Comparison of ENCODE assay signal across 8 mouse cellular contexts in the genomic region with DNA sequence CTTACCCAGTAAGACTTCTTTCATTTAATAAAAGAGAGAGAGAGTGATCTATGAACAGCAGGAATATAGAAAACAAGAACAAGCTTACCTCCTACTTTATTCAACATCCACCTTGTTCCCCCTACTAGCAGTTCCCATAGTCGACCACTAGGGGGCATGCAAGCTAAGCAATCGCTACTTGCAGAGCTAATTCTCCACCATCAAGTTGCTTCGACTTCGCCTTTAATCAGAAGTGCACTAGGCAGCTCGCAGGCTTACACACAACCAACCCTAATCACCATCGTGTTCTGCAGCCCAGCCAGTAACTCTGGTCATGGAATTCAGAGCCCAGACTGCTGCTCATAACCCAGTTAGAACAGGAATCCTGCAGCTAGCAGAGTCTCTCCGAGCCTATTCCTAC. TPM values are rescaled to one million over a fixed set of nuclear protein-coding genes. Genes with fewer than 3 reads are reported as not detected.
DNase-seq lines count a peak whose midpoint lies in the region; ATAC-seq and TF ChIP-seq lines count a peak whose summit lies in the region.

No protein-coding gene starts in this region.

- no peak for ATAC-seq in forebrain, embryonic 12.5 days (ENCODE audit: low FRiP score)
- peak; percentile 74; the same call in 1 of the 2 replicates for ATAC-seq in hindbrain, postnatal 0 days
- 0 out of 2 replicates have a peak, but pooled peaks have one; percentile 27 for ATAC-seq in midbrain, postnatal 0 days (ENCODE audit: low FRiP score)

- peak; percentile 99 for TF ChIP-seq CTCF in hindbrain, postnatal 0 days (IDR thresholded peaks at IDR 0.05; ENCODE audit: low read depth)
- TF ChIP-seq CTCF in midbrain, postnatal 0 days (IDR thresholded peaks at IDR 0.05) = peak; percentile 99

- 17% methylated on average over 7 of the region's 7 CpGs for WGBS in forebrain, embryonic 10.5 days
- WGBS in forebrain, embryonic 12.5 days = 14% methylated on average over 7 of the region's 7 CpGs
- 11% methylated on average over 7 of the region's 7 CpGs for WGBS in hindbrain, postnatal 0 days
- 14% methylated on average over 7 of the region's 7 CpGs for WGBS in midbrain, postnatal 0 days

- no peak overlapping the region for H3K4me2 ChIP-seq in forebrain, embryonic 12.5 days
- H3K4me2 ChIP-seq in hindbrain, postnatal 0 days (ENCODE audit: low read depth, low read length) = no peak overlapping the region
- no peak overlapping the region; the same call in 1 of the 2 replicates for H3K4me2 ChIP-seq in midbrain, postnatal 0 days (ENCODE audit: low read depth, low read length, poor library complexity, severe bottlenecking)

- DNase-seq in forebrain, embryonic 10.5 days (ENCODE audit: extremely low spot score, low spot score) = peak; percentile 80
- DNase-seq in cerebellum, postnatal 36 days = peak; percentile 81 to 83
- DNase-seq in gastrocnemius, postnatal 10 days = peak; percentile 79
- peak; percentile 93 for DNase-seq in hindbrain, postnatal 0 days (ENCODE audit: low spot score)
- peak; percentile 90 to 92 for DNase-seq in left cerebral cortex, postnatal 14 days (ENCODE audit: low spot score in 2 of 2)
- DNase-seq in midbrain, postnatal 0 days (ENCODE audit: low spot score) = peak; percentile 92
- DNase-seq in spleen, postnatal 10 days (ENCODE audit: low spot score in 2 of 2) = peak; percentile 70 to 87

- H3K4me3 ChIP-seq in forebrain, embryonic 10.5 days = no peak overlapping the region
- no peak overlapping the region for H3K4me3 ChIP-seq in forebrain, embryonic 12.5 days (replicated peaks)
- no peak overlapping the region for H3K4me3 ChIP-seq in hindbrain, postnatal 0 days (ENCODE audit: low read length)
- H3K4me3 ChIP-seq in midbrain, postnatal 0 days (ENCODE audit: low read depth, low read length) = no peak overlapping the region

- H3K9ac ChIP-seq in forebrain, embryonic 12.5 days = no peak overlapping the region
- no peak overlapping the region for H3K9ac ChIP-seq in hindbrain, postnatal 0 days (replicated peaks; ENCODE audit: low read length)
- H3K9ac ChIP-seq in midbrain, postnatal 0 days (replicated peaks; ENCODE audit: low read length, poor library complexity, severe bottlenecking) = no peak overlapping the region

- H3K36me3 ChIP-seq in forebrain, embryonic 10.5 days (replicated peaks) = no peaks in the 10 kb centered on the region
- no peaks in the 10 kb centered on the region for H3K36me3 ChIP-seq in forebrain, embryonic 12.5 days (replicated peaks)
- H3K36me3 ChIP-seq in hindbrain, postnatal 0 days (ENCODE audit: insufficient read depth, low read length) = no peaks in the 10 kb centered on the region
- H3K36me3 ChIP-seq in midbrain, postnatal 0 days (ENCODE audit: insufficient read depth, low read length) = no peaks in the 10 kb centered on the region

- H3K9me3 ChIP-seq in forebrain, embryonic 10.5 days = peaks cover 3% of the 10 kb centered on the region; the same call in 1 of the 2 replicates
- H3K9me3 ChIP-seq in forebrain, embryonic 12.5 days = no peaks in the 10 kb centered on the region
- no peaks in the 10 kb centered on the region for H3K9me3 ChIP-seq in hindbrain, postnatal 0 days (ENCODE audit: low read length)
- H3K9me3 ChIP-seq in midbrain, postnatal 0 days (ENCODE audit: low read length) = no peaks in the 10 kb centered on the region

- no peak overlapping the region for H3K27ac ChIP-seq in forebrain, embryonic 10.5 days
- H3K27ac ChIP-seq in forebrain, embryonic 12.5 days = no peak overlapping the region
- H3K27ac ChIP-seq in hindbrain, postnatal 0 days = no peak overlapping the region
- H3K27ac ChIP-seq in midbrain, postnatal 0 days (ENCODE audit: low read depth, low read length) = no peak overlapping the region; the same call in 1 of the 2 replicates

- H3K27me3 ChIP-seq in forebrain, embryonic 10.5 days (ENCODE audit: poor library complexity, severe bottlenecking) = peaks cover 15% of the 10 kb centered on the region
- H3K27me3 ChIP-seq in forebrain, embryonic 12.5 days = peaks cover 12% of the 10 kb centered on the region
- no peaks in the 10 kb centered on the region for H3K27me3 ChIP-seq in hindbrain, postnatal 0 days (ENCODE audit: insufficient read depth, low read length)
- H3K27me3 ChIP-seq in midbrain, postnatal 0 days (ENCODE audit: insufficient read depth, low read length) = no peaks in the 10 kb centered on the region

- peaks cover 4% of the 10 kb centered on the region; the same call in 1 of the 2 replicates for H3K4me1 ChIP-seq in forebrain, embryonic 10.5 days
- peaks cover 3% of the 10 kb centered on the region; the same call in 1 of the 2 replicates for H3K4me1 ChIP-seq in forebrain, embryonic 12.5 days
- no peaks in the 10 kb centered on the region for H3K4me1 ChIP-seq in hindbrain, postnatal 0 days (ENCODE audit: insufficient read depth, low read length)
- H3K4me1 ChIP-seq in midbrain, postnatal 0 days (ENCODE audit: insufficient read depth, low read length) = no peaks in the 10 kb centered on the region

- intact Hi-C loops in left cerebral cortex, postnatal 14 days (cut with DNase I) = loop anchor here (1.0 kb wide), 1 partner anchor 32 kb away; no protein-coding TSS in a partner anchor

RNA-seq across cellular contexts. Expression of gene Scamp5, which starts 17.9 kb away (rescaled TPM):
- 12.9 and 15.5 TPM in 2 replicates for polyA plus RNA-seq in forebrain, embryonic 10.5 days (2016; fragmentation: Nextera tagmentation; extraction: Ambion mirVana)
- polyA plus RNA-seq in forebrain, embryonic 12.5 days (2016; fragmentation: Nextera tagmentation; extraction: Ambion mirVana) = 41.5 and 41.9 TPM in 2 replicates
- total RNA-seq in gastrocnemius, postnatal 10 days (2021) = 1 to 10 TPM; 6.8 to 8.3 TPM
- total RNA-seq in hindbrain, postnatal 0 days (2014; rRNA removed) = 366 and 375 TPM in 2 replicates
- polyA plus RNA-seq in hindbrain, postnatal 0 days (2015; fragmentation: Nextera tagmentation; extraction: Ambion mirVana) = 154 and 163 TPM in 2 replicates
- total RNA-seq in left cerebral cortex, postnatal 14 days (2021) = 100 to 1,000 TPM; 414 to 420 TPM
- total RNA-seq in midbrain, postnatal 0 days (2014; rRNA removed) = 389 and 404 TPM in 2 replicates
- polyA plus RNA-seq in midbrain, postnatal 0 days (2015; fragmentation: Nextera tagmentation; extraction: Ambion mirVana) = 206 and 213 TPM in 2 replicates

RNA-seq across cellular contexts. Expression of gene Rpp25, which starts 18.1 kb away (rescaled TPM):
- 1.2 and 1.4 TPM in 2 replicates for polyA plus RNA-seq in forebrain, embryonic 10.5 days (2016; fragmentation: Nextera tagmentation; extraction: Ambion mirVana)
- polyA plus RNA-seq in forebrain, embryonic 12.5 days (2016; fragmentation: Nextera tagmentation; extraction: Ambion mirVana) = 5.5 and 5.7 TPM in 2 replicates
- total RNA-seq in gastrocnemius, postnatal 10 days (2021) = not detected
- 11.7 and 19.6 TPM in 2 replicates for total RNA-seq in hindbrain, postnatal 0 days (2014; rRNA removed)
- 15.2 and 17.0 TPM in 2 replicates for polyA plus RNA-seq in hindbrain, postnatal 0 days (2015; fragmentation: Nextera tagmentation; extraction: Ambion mirVana)
- 10 to 100 TPM; 15.2 to 16.4 TPM for total RNA-seq in left cerebral cortex, postnatal 14 days (2021)
- total RNA-seq in midbrain, postnatal 0 days (2014; rRNA removed) = 24.2 and 24.8 TPM in 2 replicates
- 26.5 and 34.5 TPM in 2 replicates for polyA plus RNA-seq in midbrain, postnatal 0 days (2015; fragmentation: Nextera tagmentation; extraction: Ambion mirVana)

RNA-seq across cellular contexts. Expression of gene Cox5a, which starts 35.3 kb away (rescaled TPM):
- 686 and 693 TPM in 2 replicates for polyA plus RNA-seq in forebrain, embryonic 10.5 days (2016; fragmentation: Nextera tagmentation; extraction: Ambion mirVana)
- polyA plus RNA-seq in forebrain, embryonic 12.5 days (2016; fragmentation: Nextera tagmentation; extraction: Ambion mirVana) = 694 and 697 TPM in 2 replicates
- 1,000 to 10,000 TPM in 1 of 2 experiments, 100 to 1,000 TPM in 1; 862 to 1,077 TPM for total RNA-seq in gastrocnemius, postnatal 10 days (2021)
- total RNA-seq in hindbrain, postnatal 0 days (2014; rRNA removed) = 212 and 237 TPM in 2 replicates
- 1,238 and 1,244 TPM in 2 replicates for polyA plus RNA-seq in hindbrain, postnatal 0 days (2015; fragmentation: Nextera tagmentation; extraction: Ambion mirVana)
- 100 to 1,000 TPM; 481 to 515 TPM for total RNA-seq in left cerebral cortex, postnatal 14 days (2021)
- 250 and 266 TPM in 2 replicates for total RNA-seq in midbrain, postnatal 0 days (2014; rRNA removed)
- 1,115 and 1,120 TPM in 2 replicates for polyA plus RNA-seq in midbrain, postnatal 0 days (2015; fragmentation: Nextera tagmentation; extraction: Ambion mirVana)

RNA-seq across cellular contexts. Expression of gene Ppcdc, which starts 45.9 kb away (rescaled TPM):
- polyA plus RNA-seq in forebrain, embryonic 10.5 days (2016; fragmentation: Nextera tagmentation; extraction: Ambion mirVana) = 24.8 and 25.6 TPM in 2 replicates
- polyA plus RNA-seq in forebrain, embryonic 12.5 days (2016; fragmentation: Nextera tagmentation; extraction: Ambion mirVana) = 24.4 and 24.7 TPM in 2 replicates
- total RNA-seq in gastrocnemius, postnatal 10 days (2021) = 1 to 10 TPM; 7.7 to 8.8 TPM
- total RNA-seq in hindbrain, postnatal 0 days (2014; rRNA removed) = 16.6 and 25.8 TPM in 2 replicates
- polyA plus RNA-seq in hindbrain, postnatal 0 days (2015; fragmentation: Nextera tagmentation; extraction: Ambion mirVana) = 16.5 and 19.3 TPM in 2 replicates
- 10 to 100 TPM; 14.4 to 14.7 TPM for total RNA-seq in left cerebral cortex, postnatal 14 days (2021)
- 23.1 and 29.7 TPM in 2 replicates for total RNA-seq in midbrain, postnatal 0 days (2014; rRNA removed)
- 15.0 and 17.6 TPM in 2 replicates for polyA plus RNA-seq in midbrain, postnatal 0 days (2015; fragmentation: Nextera tagmentation; extraction: Ambion mirVana)

RNA-seq across cellular contexts. Expression of gene Fam219b, which starts 51.6 kb away (rescaled TPM):
- 17.7 and 18.7 TPM in 2 replicates for polyA plus RNA-seq in forebrain, embryonic 10.5 days (2016; fragmentation: Nextera tagmentation; extraction: Ambion mirVana)
- 18.2 and 19.3 TPM in 2 replicates for polyA plus RNA-seq in forebrain, embryonic 12.5 days (2016; fragmentation: Nextera tagmentation; extraction: Ambion mirVana)
- 1 to 10 TPM; 9.1 to 9.2 TPM for total RNA-seq in gastrocnemius, postnatal 10 days (2021)
- 14.6 and 21.5 TPM in 2 replicates for total RNA-seq in hindbrain, postnatal 0 days (2014; rRNA removed)
- 22.2 and 23.2 TPM in 2 replicates for polyA plus RNA-seq in hindbrain, postnatal 0 days (2015; fragmentation: Nextera tagmentation; extraction: Ambion mirVana)
- 10 to 100 TPM; 16.3 to 22.9 TPM for total RNA-seq in left cerebral cortex, postnatal 14 days (2021)
- 20.6 and 29.7 TPM in 2 replicates for total RNA-seq in midbrain, postnatal 0 days (2014; rRNA removed)
- 24.8 and 25.6 TPM in 2 replicates for polyA plus RNA-seq in midbrain, postnatal 0 days (2015; fragmentation: Nextera tagmentation; extraction: Ambion mirVana)

Comparison
In these comparisons a context has a peak if more than half of its experiments do, and no peak if none do; other contexts are left out.
1. RNA of gene Scamp5, which starts 17.9 kb away (total RNA-seq): 414 to 420 TPM in left cerebral cortex, postnatal 14 days, 389 to 404 TPM in midbrain, postnatal 0 days and 366 to 375 TPM in hindbrain, postnatal 0 days; 6.8 to 8.3 TPM in gastrocnemius, postnatal 10 days; every median in the first group is over 10 times any median in the second.
2. RNA of gene Rpp25, which starts 18.1 kb away (total RNA-seq): 24.2 to 24.8 TPM in midbrain, postnatal 0 days, 15.2 to 16.4 TPM in left cerebral cortex, postnatal 14 days and 11.7 to 19.6 TPM in hindbrain, postnatal 0 days; not detected in gastrocnemius, postnatal 10 days; every median in the first group is over 10 times any median in the second.
3. Peak in every context shown above with its lines, with median percentiles within 50 percentile points of each other: DNase-seq.